Mouse (Mus musculus) small intestine, adult 2 months (tissue): Measurements from ENCODE around the gene Agt. TPM values are rescaled to one million over a fixed set of nuclear protein-coding genes. Genes with fewer than 3 reads are reported as not detected.

Source experiments
- H3K27ac ChIP-seq: fragments of 200-500 bp; 2 replicates; pipeline ENCODE4 v1.5.1; 2012; ENCODE audit warnings: low read depth, low read length, control low read depth, inconsistent platforms; ENCODE audit not compliant: insufficient read depth
- H3K27me3 ChIP-seq: fragments of 200-500 bp; 2 replicates; pipeline ENCODE4 v1.6.1; 2012; ENCODE audit warnings: mild to moderate bottlenecking, moderate library complexity, low read length, inconsistent platforms; ENCODE audit not compliant: control insufficient read depth, insufficient read depth
- H3K36me3 ChIP-seq: fragments of 200-500 bp; 2 replicates; pipeline ENCODE4 v1.6.1; 2012; ENCODE audit warnings: mild to moderate bottlenecking, low read length, control low read depth, inconsistent platforms; ENCODE audit not compliant: control insufficient read depth, insufficient read depth
- H3K4me1 ChIP-seq: fragments of 200-500 bp; 2 replicates; pipeline ENCODE4 v1.6.1; 2012; ENCODE audit warnings: low read length, inconsistent platforms, mixed read lengths; ENCODE audit not compliant: control insufficient read depth, insufficient read depth, insufficient read length
- H3K4me3 ChIP-seq: fragments of 200-500 bp; 2 replicates; pipeline ENCODE4 v1.5.1; 2012; ENCODE audit warnings: low read depth, mild to moderate bottlenecking, control low read depth, inconsistent platforms, low read length, moderate library complexity
- CTCF ChIP-seq: fragments of 200-500 bp; IDR thresholded peaks from 2 replicates; pipeline ENCODE4 v1.5.1; 2012; ENCODE audit warnings: low read depth, mild to moderate bottlenecking, control low read depth, inconsistent platforms, low read length, moderate library complexity, mixed read lengths; ENCODE audit not compliant: insufficient replicate concordance, insufficient read length; ENCODE audit errors: extremely low read depth
- POLR2A ChIP-seq: fragments of 200-500 bp; IDR thresholded peaks from 2 replicates; pipeline ENCODE4 v1.6.1; 2012; ENCODE audit warnings: low read depth, mild to moderate bottlenecking, control low read depth, inconsistent platforms, low read length, moderate library complexity
- WGBS: fragments of 180-500 bp; shearing (Covaris S2); methylation state at CpG from one replicate; pipeline ENCODE4 v1.1.7; 2018; 5-methylcytosine and 5-hydroxymethylcytosine counted together
- polyA plus RNA-seq: library from polyadenylated mRNA; depleted of rRNA; stranded (reverse); fragments of >200 nt; gene quantifications from 2 replicates; pipeline ENCODE4 v1.2.3, GENCODE M21; 2012

Gene Agt
- polyA plus RNA-seq, 1 experiment, result 36.2 TPM

DNA sequence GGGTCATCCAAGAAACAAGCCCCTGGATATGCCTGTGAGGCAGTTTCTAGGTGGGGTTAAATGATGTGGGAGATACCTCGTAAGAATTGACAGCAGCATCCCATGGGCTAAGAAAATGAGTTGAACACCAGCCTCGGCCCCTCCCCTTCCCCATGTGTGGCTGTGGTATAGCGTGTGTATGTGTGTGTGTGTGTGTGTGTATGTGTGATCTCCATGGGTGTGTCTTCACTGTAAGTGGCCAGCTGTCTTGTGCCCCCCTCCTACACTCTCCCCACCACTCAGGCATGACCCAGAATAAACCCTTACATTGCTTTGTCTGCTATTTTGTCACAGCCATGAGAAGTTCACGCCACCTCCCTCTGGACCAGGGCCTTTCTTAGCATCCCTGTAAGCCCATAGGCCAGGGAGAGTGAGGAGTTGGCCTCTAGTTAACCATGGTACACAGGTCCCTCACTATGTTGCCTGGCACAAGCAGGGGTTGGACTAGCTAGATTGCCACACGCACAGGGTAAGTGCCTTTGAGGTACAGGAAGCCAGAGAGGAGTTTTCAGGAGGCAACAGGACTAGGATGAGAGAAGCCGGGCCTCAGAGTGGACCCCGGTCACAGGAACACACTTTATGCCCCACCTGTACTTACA, 14.3 kb downstream of the Agt start:
- TF ChIP-seq POLR2A (no peak), CTCF (no peak)
- Histone ChIP-seq H3K4me3 (no peak overlapping the region), H3K4me1 (no peaks in the 10 kb centered on the region), H3K27me3 (no peaks in the 10 kb centered on the region), H3K36me3 (peaks cover 24% of the 10 kb centered on the region), H3K27ac (no peak overlapping the region)
- 89% methylated on average over 7 of the region's 7 CpGs for WGBS

DNA sequence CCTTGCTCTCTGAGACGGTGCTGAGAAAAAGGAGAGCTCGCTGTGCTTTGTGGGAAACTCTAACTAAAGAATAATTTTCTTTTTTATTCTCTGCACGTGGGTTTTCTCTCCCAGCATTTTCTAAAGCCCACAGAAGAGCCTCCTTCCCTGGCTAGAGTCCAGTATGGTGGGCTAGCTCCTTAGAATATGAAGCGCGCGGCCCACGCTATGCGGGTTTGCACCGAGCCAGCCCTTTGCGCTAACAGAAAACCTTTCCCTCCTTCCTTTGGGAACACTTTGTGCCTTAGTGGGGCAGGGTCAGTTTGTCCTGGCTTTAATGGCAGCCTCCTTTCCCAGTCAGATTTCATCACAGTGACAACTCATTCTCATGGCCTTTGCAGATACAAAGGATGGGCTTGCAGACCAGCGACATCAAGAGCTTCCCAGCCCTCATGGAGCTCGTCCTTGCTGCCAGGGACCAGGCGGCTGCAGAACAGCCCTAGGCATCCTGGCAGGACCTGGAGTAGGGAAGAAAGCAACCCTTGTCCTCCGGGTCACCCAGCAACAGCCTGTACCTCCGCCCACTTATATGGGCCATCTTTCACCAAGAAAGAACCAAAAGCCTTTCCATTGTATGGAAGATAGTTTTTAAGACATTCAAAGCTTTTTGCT, 18.4 kb downstream of the Agt start:
- no peaks in the 10 kb centered on the region for H3K27me3 ChIP-seq
- no peak overlapping the region for H3K27ac ChIP-seq
- H3K4me1 ChIP-seq, result no peaks in the 10 kb centered on the region
- WGBS, result 93% methylated on average over 15 of the region's 15 CpGs
- H3K36me3 ChIP-seq, result peaks cover 59% of the 10 kb centered on the region
- TF ChIP-seq CTCF (no peak), POLR2A (no peak)
- no peak overlapping the region for H3K4me3 ChIP-seq

DNA sequence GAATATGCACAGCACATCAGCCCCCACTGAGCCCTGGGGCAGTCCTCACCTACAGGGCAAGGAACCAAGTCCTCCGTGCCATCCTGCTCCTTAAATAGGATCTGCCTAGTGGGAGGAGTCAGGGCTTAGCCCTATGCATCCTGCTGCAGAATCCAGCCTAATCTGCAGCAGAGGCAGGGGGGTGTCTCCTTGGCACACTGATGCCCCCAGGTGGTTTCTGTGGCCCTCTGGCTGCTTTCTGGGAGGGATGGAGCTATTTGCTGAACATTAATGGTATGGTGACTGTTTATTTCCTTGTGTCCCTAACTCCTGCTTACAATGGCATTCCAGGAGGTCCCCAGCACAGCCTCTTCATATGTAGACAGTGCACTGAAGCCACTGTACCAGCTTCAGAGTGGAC, 21.3 kb downstream of the Agt start:
- Histone ChIP-seq H3K27me3 (no peaks in the 10 kb centered on the region), H3K4me1 (no peaks in the 10 kb centered on the region), H3K27ac (no peak overlapping the region), H3K4me3 (no peak overlapping the region), H3K36me3 (peaks cover 83% of the 10 kb centered on the region)
- TF ChIP-seq POLR2A (no peak), CTCF (no peak)
- WGBS, result 83% methylated on average over 1 of the region's 1 CpGs

DNA sequence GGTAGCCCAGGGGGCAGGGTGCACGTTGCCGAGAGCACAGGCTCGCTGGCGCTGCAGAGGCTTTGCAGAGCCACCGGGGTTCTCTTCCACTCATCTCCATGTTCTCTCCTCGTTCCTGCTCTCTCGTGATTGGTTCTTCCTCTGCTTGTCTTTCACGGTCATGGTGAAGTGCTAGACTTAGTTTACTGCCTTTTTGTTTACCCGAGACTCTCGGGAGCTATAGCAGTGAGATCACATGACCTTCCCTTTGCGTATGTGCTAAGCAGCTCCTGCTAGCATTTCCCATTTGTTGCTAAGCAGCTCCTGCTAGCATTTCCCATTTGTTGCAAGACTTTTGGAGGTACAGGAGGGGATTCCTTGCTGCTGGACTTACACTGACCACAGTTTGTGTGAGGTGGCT, 22.2 kb downstream of the Agt start:
- TF ChIP-seq CTCF, result no peak
- TF ChIP-seq POLR2A, result no peak
- no peak overlapping the region for H3K4me3 ChIP-seq
- H3K36me3 ChIP-seq, result peaks cover 86% of the 10 kb centered on the region
- WGBS, result 55% methylated on average over 11 of the region's 11 CpGs
- H3K27ac ChIP-seq, result no peak overlapping the region
- H3K27me3 ChIP-seq, result no peaks in the 10 kb centered on the region
- H3K4me1 ChIP-seq, result no peaks in the 10 kb centered on the region

DNA sequence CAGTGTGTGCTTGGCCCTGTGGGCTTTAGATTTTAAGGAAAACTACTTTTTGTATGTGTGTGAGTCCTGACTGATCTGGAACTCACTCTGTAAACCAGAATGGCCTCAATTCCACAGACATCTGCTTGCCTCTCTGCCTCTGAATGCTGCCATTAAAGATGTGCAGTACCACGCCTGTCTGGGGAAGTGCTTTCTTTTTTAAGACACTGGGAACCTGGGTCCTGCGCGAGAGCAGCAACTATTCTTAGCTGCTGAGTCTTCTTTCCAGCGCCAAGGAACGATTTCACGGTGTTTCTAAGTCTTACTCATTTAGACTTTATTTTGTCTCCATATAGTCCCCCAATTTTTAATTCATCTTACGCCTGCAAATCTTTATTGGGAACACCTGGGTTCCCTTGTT, 22.7 kb downstream of the Agt start:
- Histone ChIP-seq H3K36me3 (peaks cover 86% of the 10 kb centered on the region), H3K4me3 (no peak overlapping the region), H3K27me3 (no peaks in the 10 kb centered on the region), H3K27ac (no peak overlapping the region), H3K4me1 (no peaks in the 10 kb centered on the region)
- WGBS, result 87% methylated on average over 7 of the region's 7 CpGs
- TF ChIP-seq CTCF, result no peak
- no peak for TF ChIP-seq POLR2A

DNA sequence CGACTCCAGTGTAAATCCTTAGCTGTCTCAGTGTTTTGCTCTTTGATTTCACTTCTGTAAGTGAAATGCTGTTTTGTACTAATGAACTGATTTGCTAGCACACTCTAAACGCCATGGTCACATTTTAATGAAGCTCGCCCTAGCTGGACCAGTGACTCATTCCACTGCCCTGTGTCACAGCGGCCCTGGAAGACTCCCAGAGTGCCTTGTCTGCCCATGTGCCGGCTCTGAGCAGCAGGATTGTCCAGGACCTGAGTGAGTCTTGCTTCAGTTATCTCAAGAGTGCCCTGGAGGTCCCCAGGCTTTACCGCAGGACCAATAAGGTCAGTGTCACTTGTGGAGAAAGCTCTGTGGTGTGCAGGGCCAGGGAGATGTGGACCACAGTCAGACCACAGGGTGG, 23.1 kb downstream of the Agt start:
- 86% methylated on average over 6 of the region's 6 CpGs for WGBS
- no peak for TF ChIP-seq CTCF
- TF ChIP-seq POLR2A, result no peak
- H3K4me1 ChIP-seq, result no peaks in the 10 kb centered on the region
- no peak overlapping the region for H3K4me3 ChIP-seq
- H3K27me3 ChIP-seq, result no peaks in the 10 kb centered on the region
- no peak overlapping the region for H3K27ac ChIP-seq
- peaks cover 85% of the 10 kb centered on the region for H3K36me3 ChIP-seq

DNA sequence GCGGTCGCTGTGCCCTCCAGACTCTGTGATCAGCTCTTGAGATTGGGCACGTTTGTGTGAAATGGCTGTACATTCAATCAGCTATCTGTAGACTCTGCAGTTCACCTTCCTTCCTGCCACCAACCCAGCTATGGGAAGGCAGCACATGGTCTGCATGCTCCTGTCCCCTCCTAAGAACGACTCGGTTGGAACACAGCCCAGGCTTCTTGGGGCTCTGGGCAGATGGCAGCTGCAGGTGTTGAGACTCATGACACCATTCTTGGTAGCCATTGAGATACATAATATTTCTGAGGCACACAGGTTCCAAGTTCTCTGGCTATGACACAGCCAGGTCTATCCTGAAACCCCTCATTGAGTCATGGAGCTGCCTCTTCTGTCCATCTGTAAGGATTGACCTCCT, 26.2 kb downstream of the Agt start:
- no peaks in the 10 kb centered on the region for H3K27me3 ChIP-seq
- peaks cover 85% of the 10 kb centered on the region for H3K36me3 ChIP-seq
- no peak overlapping the region for H3K4me3 ChIP-seq
- TF ChIP-seq POLR2A (no peak), CTCF (no peak)
- 90% methylated on average over 5 of the region's 5 CpGs for WGBS
- H3K27ac ChIP-seq, result no peak overlapping the region
- H3K4me1 ChIP-seq, result no peaks in the 10 kb centered on the region
